Mouse (Mus musculus) gastrocnemius, adult 8-10 months (tissue): ENCODE data around the gene Prmt6. TPM values are rescaled to one million over a fixed set of nuclear protein-coding genes. Genes with fewer than 3 reads are reported as not detected.

Source experiments
- DNase-seq, 2 experiments: peaks; one replicate each; pipeline ENCODE4 v3.0.0; 2022; ENCODE audit warnings: low spot score in 2 of 2
- total RNA-seq, 4 experiments: library from RNA; stranded (reverse); gene quantifications; 2 replicates each; pipeline ENCODE4 v1.2.4; 2022

The Prmt6 gene
- total RNA-seq: 1 to 10 TPM; 2.4 to 3.0 (median 2.6) TPM

- DNase-seq: peak; percentile 77 to 81
Measured at GRCm38 (mm10) chr3:110250839-110251700, at the start of gene Prmt6. Gene Prmt6 (minus strand): TSS chr3:110250998.

GRCm38 (mm10) chr3:110290485-110291045 is 39.8 kb upstream of the Prmt6 start:
- no peak for DNase-seq

DNA sequence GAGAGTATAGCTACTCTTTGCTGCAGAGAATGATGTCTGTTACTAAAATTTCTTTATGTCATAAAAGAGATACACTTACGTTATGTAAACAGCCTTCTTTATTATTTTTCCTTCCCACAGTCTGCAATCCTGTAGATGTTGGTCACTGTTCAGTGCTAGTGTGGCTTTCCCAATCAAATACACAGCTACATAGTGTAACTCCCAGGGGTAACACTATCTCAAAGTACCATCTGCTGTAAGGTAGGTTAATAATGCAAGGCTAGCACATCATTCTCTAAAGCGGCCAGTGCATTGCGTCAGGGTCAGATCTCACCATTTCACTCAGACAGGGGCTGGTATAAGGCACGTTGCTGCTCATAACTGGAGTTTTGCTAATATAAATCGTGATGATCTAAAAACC is 31.9 kb upstream of the Prmt6 start:
- DNase-seq: no peak

GRCm38 (mm10) chr3:110267790-110268189 is 17.0 kb upstream of the Prmt6 start:
- peak in 1 of 2 experiments; percentile 10 for DNase-seq

DNA sequence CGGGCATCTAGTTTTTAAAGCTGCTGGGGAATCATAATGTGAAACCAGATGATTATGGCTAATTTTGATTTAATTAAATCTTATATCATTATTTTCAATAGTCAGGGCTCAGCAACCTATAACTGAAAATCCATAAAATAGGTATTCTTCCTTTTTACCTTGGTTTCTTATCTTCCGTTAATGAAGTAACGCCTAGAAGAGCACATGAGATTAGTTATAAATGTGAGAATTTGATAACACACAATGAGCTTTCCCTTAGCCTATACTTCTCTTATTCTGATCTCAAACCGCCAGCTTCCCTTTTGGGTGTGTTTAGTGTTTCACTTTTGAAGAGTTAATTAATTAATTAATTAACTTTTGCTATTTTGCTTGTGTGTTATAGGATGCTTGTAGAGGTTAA is 2.3 kb upstream of the Prmt6 start:
- no peak for DNase-seq

DNA sequence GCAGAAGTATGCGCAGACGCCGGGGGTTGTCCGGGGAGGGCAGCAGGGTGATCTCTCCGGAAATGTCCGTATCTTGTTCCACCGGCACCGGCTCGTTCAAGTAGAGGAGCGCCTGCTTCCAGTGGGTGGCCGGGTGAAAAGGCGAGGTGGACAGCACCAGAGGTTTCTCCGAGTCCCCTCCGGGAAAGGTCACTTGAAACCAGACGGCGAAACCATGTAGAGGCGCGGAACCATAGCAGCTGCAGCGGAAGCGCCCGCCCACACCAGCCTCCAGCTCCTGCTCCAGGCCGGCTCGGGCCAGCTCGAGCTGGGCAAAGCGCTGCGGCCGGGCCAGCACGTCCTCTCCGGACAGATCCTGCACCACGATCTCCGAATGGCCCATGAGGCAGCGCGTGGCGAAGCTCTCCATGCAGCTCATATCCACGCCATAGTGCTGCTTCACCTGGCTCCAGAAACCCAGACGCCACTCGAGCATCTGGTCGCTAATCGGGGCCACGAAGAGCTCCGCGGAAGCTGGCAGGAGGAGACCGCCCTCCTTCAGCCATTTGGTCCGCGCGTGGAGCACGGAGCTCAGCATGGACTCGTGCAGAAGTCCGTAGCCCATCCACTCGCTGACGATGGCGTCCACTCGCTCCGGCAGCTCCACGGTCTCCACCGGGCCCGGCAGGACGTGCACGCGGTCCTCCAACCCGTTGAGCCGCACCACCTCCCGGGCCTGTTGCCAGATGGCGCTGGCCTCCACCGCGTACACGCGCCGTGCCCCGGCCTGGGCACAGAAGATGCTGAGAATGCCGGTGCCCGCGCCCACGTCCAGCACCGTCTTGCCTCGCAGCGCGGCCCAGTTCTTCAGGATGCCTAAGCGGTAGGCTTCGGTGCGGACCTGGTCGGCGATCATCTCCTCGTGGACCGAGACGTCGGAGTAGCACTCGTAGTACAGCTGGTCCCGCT is 633 bp downstream of the Prmt6 start:
- peak; percentile 45 to 59 for DNase-seq

GRCm38 (mm10) chr3:110236819-110237463 is 13.9 kb downstream of the Prmt6 start:
- DNase-seq: no peak

Other genes with a start within 250 kb of the Prmt6 start
- gene Ntng1, start 107.0 kb downstream of the Prmt6 start, total RNA-seq: 1 to 10 TPM in 1 of 4 experiments, under 1 TPM in 3; 0.19 to 1.6 (median 0.46) TPM